Mouse (Mus musculus) lung, postnatal 4 days (tissue): ENCODE measurements around the gene Klf12.

Source experiments
- DNase-seq, 2 experiments: peaks; one replicate each; pipeline ENCODE4 v3.0.0; 2021

Gene Klf12

GRCm38 (mm10) chr14:100284119-100284860, at the start of gene Klf12:
Gene Klf12, minus strand, starts transcription at chr14:100284679.
- DNase-seq = peak; percentile 73 to 88

GRCm38 (mm10) chr14:100333369-100333768, 48.9 kb upstream of the Klf12 start:
- DNase-seq = no peak

GRCm38 (mm10) chr14:100328602-100329276, 44.3 kb upstream of the Klf12 start:
- DNase-seq = no peak

- DNase-seq = no peak
Measured at GRCm38 (mm10) chr14:100324303-100324702, 39.8 kb upstream of the Klf12 start.

GRCm38 (mm10) chr14:100322012-100322411, 37.5 kb upstream of the Klf12 start:
- DNase-seq = no peak

- no peak for DNase-seq
Measured at GRCm38 (mm10) chr14:100316780-100317179, 32.3 kb upstream of the Klf12 start.

- DNase-seq = no peak
Measured at GRCm38 (mm10) chr14:100314099-100314498, 29.6 kb upstream of the Klf12 start.

GRCm38 (mm10) chr14:100300905-100301304, 16.4 kb upstream of the Klf12 start:
- DNase-seq = no peak

- DNase-seq = no peak
Measured at GRCm38 (mm10) chr14:100298892-100299291, 14.4 kb upstream of the Klf12 start.

- DNase-seq = no peak
Measured at GRCm38 (mm10) chr14:100286586-100287241, 2.2 kb upstream of the Klf12 start.

- DNase-seq = peak; percentile 71 to 81
Measured at GRCm38 (mm10) chr14:100285656-100286585, 1.4 kb upstream of the Klf12 start.

GRCm38 (mm10) chr14:100284861-100285655, 579 bp upstream of the Klf12 start:
- DNase-seq = peak; percentile 73 to 81

- DNase-seq = peak; percentile 22 to 36
Measured at GRCm38 (mm10) chr14:100283411-100284118, 914 bp downstream of the Klf12 start.

- no peak for DNase-seq
Measured at GRCm38 (mm10) chr14:100282651-100283050, 1.8 kb downstream of the Klf12 start.

- no peak for DNase-seq
Measured at GRCm38 (mm10) chr14:100281734-100282133, 2.7 kb downstream of the Klf12 start.

GRCm38 (mm10) chr14:100274179-100274578, 10.3 kb downstream of the Klf12 start:
- no peak for DNase-seq

- DNase-seq = peak; percentile 37 to 55
Measured at GRCm38 (mm10) chr14:100260531-100260930, 23.9 kb downstream of the Klf12 start.

- no peak for DNase-seq
Measured at GRCm38 (mm10) chr14:100243046-100243445, 41.4 kb downstream of the Klf12 start.

GRCm38 (mm10) chr14:100239874-100240273, 44.6 kb downstream of the Klf12 start:
- DNase-seq = no peak

- no peak for DNase-seq
Measured at GRCm38 (mm10) chr14:100236757-100237156, 47.7 kb downstream of the Klf12 start.

- peak; percentile 5 to 25 for DNase-seq
Measured at GRCm38 (mm10) chr14:100235746-100236145, 48.7 kb downstream of the Klf12 start.
